Mouse (Mus musculus) adrenal gland, postnatal 36 days (tissue): ENCODE results near the gene Igdcc3. TPM values are rescaled to one million over a fixed set of nuclear protein-coding genes. Genes with fewer than 3 reads are reported as not detected.

Experiments used
- DNase-seq, 2 experiments: peaks; one replicate each; pipeline ENCODE4 v3.0.0; 2021; ENCODE audit warnings: mixed read lengths in 1 of 2
- total RNA-seq, 2 experiments: library from RNA; stranded (reverse); gene quantifications; 2 replicates each; pipeline ENCODE4 v1.2.3; 2021

Igdcc3 gene
- total RNA-seq, 2 experiments from 2014 or later, result 1.2 to 1.9 TPM

- DNase-seq, result no peak
Observed at GRCm38 (mm10) chr9:65140491-65140890, 498 bp upstream of the Igdcc3 start.

GRCm38 (mm10) chr9:65141306-65141975 lies 452 bp downstream of the Igdcc3 start:
- DNase-seq, result peak; percentile 76 to 78

DNA sequence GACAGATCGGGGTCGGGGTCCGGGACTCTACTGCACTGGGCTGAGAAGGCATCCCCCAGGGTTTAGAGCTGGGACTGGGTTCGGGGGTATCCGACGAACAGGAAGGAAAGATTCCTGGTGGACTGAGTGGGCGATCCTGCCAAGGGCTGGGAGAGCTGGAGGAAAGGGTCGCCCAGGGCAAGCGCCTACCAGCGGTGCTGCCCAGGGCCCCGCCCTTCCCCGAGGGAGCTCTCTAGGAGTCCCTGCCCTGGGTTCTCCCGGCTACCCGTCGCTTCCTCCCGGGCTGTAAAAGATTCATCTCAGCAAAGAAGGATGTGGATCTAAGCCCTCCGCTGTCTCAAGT lies 958 bp downstream of the Igdcc3 start:
- peak; percentile 62 to 80 for DNase-seq

DNA sequence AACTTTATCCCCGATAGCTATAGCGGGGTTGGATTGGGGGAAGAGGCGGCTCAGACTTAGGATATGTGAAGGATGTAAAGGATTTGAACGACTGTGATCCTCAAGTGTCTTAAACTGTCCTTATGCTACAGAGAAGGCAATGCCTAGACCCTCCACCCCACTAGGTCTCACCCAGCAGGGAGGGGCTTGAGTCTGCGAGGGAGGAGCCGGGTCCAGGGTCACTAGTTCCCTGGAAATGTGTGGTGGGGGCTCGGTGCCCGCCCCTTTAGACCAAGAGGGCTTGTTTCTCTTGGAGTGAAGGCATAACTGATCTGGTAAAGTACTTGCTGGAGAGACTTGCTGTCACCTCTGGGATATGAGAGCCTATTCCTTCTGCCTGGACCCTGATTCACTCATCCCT lies 1.4 kb downstream of the Igdcc3 start:
- no peak for DNase-seq

- DNase-seq, result no peak
Observed at GRCm38 (mm10) chr9:65146001-65146400, 5.0 kb downstream of the Igdcc3 start.

- DNase-seq, result no peak
Observed at GRCm38 (mm10) chr9:65148507-65148906, 7.5 kb downstream of the Igdcc3 start.

DNA sequence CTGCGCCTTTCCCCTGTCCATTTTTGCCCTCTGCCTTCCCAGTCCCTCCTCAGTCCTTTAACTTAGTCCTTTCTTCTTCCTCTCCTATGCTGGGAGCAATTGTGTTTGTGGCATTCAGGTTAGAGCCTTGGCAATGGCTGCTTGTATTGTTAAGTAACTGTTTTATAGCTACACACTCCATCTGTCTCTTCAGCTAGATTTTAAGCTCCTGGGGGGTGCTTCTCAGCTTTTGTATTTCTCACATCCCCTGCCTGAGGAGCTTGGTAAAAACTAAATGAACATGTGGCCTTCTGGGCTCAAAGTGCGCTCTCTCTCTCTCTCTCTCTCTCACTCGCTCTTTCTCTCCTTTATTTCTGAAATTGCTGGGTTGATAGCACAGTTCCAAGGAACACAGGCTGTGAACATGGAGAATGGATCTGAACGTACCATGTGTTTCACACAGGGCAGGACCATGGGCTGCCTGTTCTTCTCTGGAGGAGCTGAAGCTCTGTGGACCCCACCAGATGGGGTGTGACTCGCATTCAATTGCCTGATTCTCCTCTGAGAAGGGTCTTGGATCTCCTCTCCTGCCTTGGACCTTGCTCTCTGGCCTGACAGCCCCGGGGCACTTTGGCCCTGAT lies 11.8 kb downstream of the Igdcc3 start:
- no peak for DNase-seq

DNA sequence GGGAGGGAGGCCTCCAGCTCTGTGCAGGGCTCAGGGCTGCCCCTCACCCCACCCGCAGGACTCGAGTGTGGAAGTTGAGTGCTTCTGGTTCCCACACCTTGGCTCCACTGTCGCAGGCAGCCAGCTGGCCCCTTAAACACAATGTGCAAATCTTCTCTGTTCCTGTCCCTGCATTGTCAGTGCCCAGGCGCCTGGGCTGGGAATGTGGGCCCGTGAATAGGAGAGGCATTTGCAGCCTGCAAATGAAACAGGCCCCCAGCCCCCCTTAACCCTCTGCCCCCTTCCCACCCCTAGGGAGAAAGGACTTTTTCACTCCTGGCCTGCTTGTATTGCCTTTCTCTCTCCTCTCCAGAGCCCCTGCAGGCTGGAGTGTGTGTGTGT lies 12.3 kb downstream of the Igdcc3 start:
- DNase-seq, result no peak

- DNase-seq, result peak; percentile 46 to 54
Observed at GRCm38 (mm10) chr9:65154692-65155455, 13.9 kb downstream of the Igdcc3 start.

- DNase-seq, result no peak
Observed at GRCm38 (mm10) chr9:65156604-65157003, 15.6 kb downstream of the Igdcc3 start.

- no peak for DNase-seq
Observed at GRCm38 (mm10) chr9:65157631-65158030, 16.6 kb downstream of the Igdcc3 start.

- DNase-seq, result no peak
Observed at GRCm38 (mm10) chr9:65161188-65161587, 20.2 kb downstream of the Igdcc3 start.

DNA sequence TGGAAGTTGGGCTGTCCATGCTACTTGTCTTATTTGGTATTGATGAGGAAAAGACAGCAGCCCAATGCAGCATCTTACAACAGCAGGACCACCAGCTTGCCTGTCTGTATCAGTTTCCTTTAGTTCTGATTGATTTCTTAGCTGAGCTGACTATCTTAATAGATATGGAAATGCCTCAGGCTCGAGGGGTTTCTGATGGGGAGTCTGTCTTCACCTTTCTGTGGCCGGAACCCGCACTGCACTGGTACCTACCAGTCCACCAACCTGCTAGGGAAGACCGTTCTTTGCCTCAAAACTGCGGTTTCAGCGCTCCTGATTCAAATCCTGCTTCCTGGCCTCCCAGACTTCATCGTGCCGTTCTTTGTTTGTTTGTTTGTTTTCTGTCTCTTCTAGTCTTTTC lies 20.9 kb downstream of the Igdcc3 start:
- DNase-seq, result no peak

GRCm38 (mm10) chr9:65162711-65163639 lies 22.0 kb downstream of the Igdcc3 start:
- peak; percentile 32 to 64 for DNase-seq

- peak in 1 of 2 experiments; percentile 27 for DNase-seq
Observed at GRCm38 (mm10) chr9:65164870-65165269, 23.9 kb downstream of the Igdcc3 start.

- no peak for DNase-seq
Observed at GRCm38 (mm10) chr9:65166386-65166785, 25.4 kb downstream of the Igdcc3 start.

- no peak for DNase-seq
Observed at GRCm38 (mm10) chr9:65168534-65168933, 27.5 kb downstream of the Igdcc3 start.

DNA sequence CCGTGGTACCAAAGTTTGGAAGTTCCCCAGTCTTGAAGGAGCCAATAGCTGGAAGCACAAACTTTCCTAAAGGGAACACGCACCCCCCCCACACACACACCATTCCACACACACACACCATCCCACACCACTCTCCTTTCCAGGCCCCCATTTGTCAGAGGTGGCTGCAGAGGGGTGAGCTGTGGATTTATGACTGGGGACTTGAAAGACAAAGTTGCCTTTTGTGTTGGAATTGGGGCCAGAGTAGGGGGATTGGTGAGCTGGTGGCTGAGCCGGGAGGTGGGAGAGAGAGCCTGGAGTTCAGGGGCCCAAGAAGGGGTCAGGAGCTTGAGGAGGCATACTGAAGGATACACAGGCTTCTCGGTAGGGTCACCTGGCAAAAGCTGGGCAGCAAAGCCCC lies 28.0 kb downstream of the Igdcc3 start:
- DNase-seq, result no peak

GRCm38 (mm10) chr9:65172654-65173053 lies 31.7 kb downstream of the Igdcc3 start:
- no peak for DNase-seq

DNA sequence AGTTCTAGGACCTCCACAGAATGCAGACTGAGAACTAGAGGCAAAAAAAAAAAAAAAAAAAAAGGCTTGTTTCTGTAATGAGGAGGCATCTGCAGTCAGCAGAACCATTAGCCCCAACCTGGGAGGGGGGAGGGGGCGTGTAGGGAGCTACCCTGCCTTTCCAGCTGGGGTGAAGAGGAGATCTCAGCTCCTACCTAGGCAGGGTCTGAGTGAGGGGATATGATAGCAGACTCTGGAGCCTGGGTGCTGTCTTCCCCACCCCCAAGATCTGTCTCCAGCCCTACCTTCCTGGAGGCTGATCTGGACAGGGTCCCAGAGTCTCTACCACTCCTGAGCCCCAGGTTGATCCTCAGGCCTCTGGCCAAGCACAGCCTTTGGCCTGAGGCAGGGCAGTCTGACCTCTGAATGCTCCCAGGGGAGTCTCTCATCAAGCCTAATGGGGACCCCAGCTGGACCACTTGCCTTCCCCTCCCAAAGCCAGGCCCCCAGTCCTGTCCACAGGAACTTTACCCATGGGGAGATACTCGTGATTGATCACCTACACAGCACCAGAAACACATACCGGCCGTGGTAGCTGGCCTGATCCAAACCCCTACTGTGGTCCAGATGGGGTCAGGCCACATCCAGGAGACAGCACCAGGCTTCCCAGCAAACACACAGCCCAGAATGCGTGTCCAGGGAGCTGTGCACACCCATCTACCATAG lies 34.4 kb downstream of the Igdcc3 start:
- no peak for DNase-seq
